Mouse (Mus musculus): ENCODE results near the gene Car10. TPM values are rescaled to one million over a fixed set of nuclear protein-coding genes. Genes with fewer than 3 reads are reported as not detected.

Gene Car10
- polyA plus RNA-seq, 1 experiment from 2014 or later, result 1.2 TPM

GRCm38 (mm10) chr11:93471573-93472179, 373.8 kb downstream of the Car10 start:
- 34% methylated on average over 10 of the region's 10 CpGs for WGBS
- Histone ChIP-seq H3K4me1 (no peaks in the 10 kb centered on the region), H3K9me3 (no peaks in the 10 kb centered on the region), H3K9ac (no peak overlapping the region), H3K36me3 (no peaks in the 10 kb centered on the region), H3K4me3 (no peak overlapping the region), H3K27ac (no peak overlapping the region), H3K27me3 (no peaks in the 10 kb centered on the region), H3K4me2 (replicated peaks) (no peak overlapping the region)
- ATAC-seq (ENCODE audit: insufficient number of reproducible peaks, insufficient read depth, low FRiP score, low TSS enrichment), result no peak

DNA sequence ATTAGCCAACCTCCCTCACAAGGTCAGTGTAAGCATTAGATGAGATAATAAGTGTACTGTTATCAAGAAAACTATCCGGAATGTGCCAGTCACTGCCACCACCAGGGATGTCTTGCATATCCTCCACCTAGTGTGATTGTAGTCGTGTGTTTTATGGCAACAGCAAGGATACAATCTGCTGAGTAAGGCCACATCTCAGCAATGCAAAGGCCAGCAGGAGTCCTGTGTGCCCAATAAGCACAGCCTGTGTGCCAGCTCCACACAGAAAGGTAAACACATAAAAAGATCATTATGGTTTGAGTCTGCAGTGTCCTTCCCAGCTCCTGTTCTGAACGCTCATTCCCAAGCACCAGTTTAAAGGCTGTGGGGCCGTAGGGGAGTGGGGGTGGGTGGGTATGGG, 386.8 kb downstream of the Car10 start:
- H3K4me3 ChIP-seq, result no peak overlapping the region
- H3K27me3 ChIP-seq, result no peaks in the 10 kb centered on the region
- ATAC-seq (ENCODE audit: insufficient number of reproducible peaks, insufficient read depth, low FRiP score, low TSS enrichment), result no peak
- H3K36me3 ChIP-seq, result no peaks in the 10 kb centered on the region
- no peak overlapping the region for H3K4me2 ChIP-seq (replicated peaks)
- no peak overlapping the region for H3K9ac ChIP-seq
- H3K4me1 ChIP-seq, result no peaks in the 10 kb centered on the region
- WGBS, result 85% methylated on average over 4 of the region's 4 CpGs
- no peaks in the 10 kb centered on the region for H3K9me3 ChIP-seq
- no peak overlapping the region for H3K27ac ChIP-seq

GRCm38 (mm10) chr11:93487021-93487420, 389.2 kb downstream of the Car10 start:
- no peaks in the 10 kb centered on the region for H3K27me3 ChIP-seq
- H3K9me3 ChIP-seq, result no peaks in the 10 kb centered on the region
- H3K9ac ChIP-seq, result no peak overlapping the region
- ATAC-seq (ENCODE audit: insufficient number of reproducible peaks, insufficient read depth, low FRiP score, low TSS enrichment), result no peak
- no peak overlapping the region for H3K27ac ChIP-seq
- H3K4me1 ChIP-seq, result no peaks in the 10 kb centered on the region
- no peaks in the 10 kb centered on the region for H3K36me3 ChIP-seq
- 88% methylated on average over 1 of the region's 1 CpGs for WGBS
- no peak overlapping the region for H3K4me2 ChIP-seq (replicated peaks)
- H3K4me3 ChIP-seq, result no peak overlapping the region

GRCm38 (mm10) chr11:93487913-93488604, 390.2 kb downstream of the Car10 start:
- ATAC-seq (ENCODE audit: insufficient number of reproducible peaks, insufficient read depth, low FRiP score, low TSS enrichment), result no peak

DNA sequence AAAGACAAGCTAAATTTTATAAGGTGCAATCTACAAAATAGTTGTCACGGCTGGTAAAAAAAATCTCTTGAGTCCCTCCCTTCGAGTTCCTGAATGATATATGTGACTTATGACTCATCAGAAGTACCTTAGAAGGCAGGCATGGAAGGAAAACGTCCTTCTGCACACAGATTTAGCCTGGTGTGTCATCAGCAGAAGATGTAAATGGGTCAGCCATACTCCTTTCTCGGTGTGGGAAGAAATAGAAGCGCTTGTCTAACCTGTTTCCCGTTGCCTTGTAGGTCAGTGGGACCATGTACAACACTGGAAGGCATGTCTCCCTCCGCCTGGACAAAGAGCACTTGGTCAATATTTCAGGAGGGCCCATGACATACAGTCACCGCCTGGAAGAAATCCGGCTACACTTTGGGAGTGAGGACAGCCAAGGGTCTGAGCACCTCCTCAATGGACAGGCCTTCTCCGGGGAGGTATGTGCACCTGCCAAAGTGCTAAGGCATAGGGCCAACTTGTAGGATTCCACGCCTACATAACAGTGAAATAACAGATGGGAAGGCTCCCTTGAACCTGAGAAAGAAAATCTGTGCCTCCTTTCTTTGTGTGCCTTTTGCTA, 392.5 kb downstream of the Car10 start:
- H3K4me3 ChIP-seq, result no peak overlapping the region
- WGBS, result 82% methylated on average over 11 of the region's 11 CpGs

More at GRCm38 (mm10) chr11:93487913-93488604, 390.2 kb downstream of the Car10 start:
- WGBS, result 73% methylated on average over 3 of the region's 3 CpGs
- Histone ChIP-seq H3K36me3 (no peaks in the 10 kb centered on the region), H3K4me2 (replicated peaks) (no peak overlapping the region), H3K4me1 (no peaks in the 10 kb centered on the region), H3K27ac (no peak overlapping the region), H3K4me3 (no peak overlapping the region), H3K9ac (no peak overlapping the region), H3K9me3 (no peaks in the 10 kb centered on the region), H3K27me3 (no peaks in the 10 kb centered on the region)

GRCm38 (mm10) chr11:93497896-93498295, 400.1 kb downstream of the Car10 start:
- Histone ChIP-seq H3K36me3 (no peaks in the 10 kb centered on the region), H3K9me3 (no peaks in the 10 kb centered on the region), H3K27me3 (no peaks in the 10 kb centered on the region), H3K27ac (no peak overlapping the region), H3K9ac (no peak overlapping the region), H3K4me1 (0 out of 2 replicates have a peak, but pooled peaks cover 4% of the 10 kb centered on the region), H3K4me3 (no peak overlapping the region), H3K4me2 (replicated peaks) (no peak overlapping the region)
- ATAC-seq (ENCODE audit: insufficient number of reproducible peaks, insufficient read depth, low FRiP score, low TSS enrichment), result no peak
- WGBS, result 81% methylated on average over 6 of the region's 6 CpGs

More for the DNA sequence above, 392.5 kb downstream of the Car10 start:
- no peak for ATAC-seq (ENCODE audit: insufficient number of reproducible peaks, insufficient read depth, low FRiP score, low TSS enrichment)
- Histone ChIP-seq H3K27me3 (no peaks in the 10 kb centered on the region), H3K36me3 (no peaks in the 10 kb centered on the region), H3K9ac (no peak overlapping the region), H3K4me2 (replicated peaks) (no peak overlapping the region), H3K27ac (no peak overlapping the region), H3K4me1 (no peaks in the 10 kb centered on the region), H3K9me3 (no peaks in the 10 kb centered on the region)

GRCm38 (mm10) chr11:93500442-93500841, 402.6 kb downstream of the Car10 start:
- WGBS, result 27% methylated on average over 4 of the region's 4 CpGs
- Histone ChIP-seq H3K4me1 (0 out of 2 replicates have a peak, but pooled peaks cover 4% of the 10 kb centered on the region), H3K27me3 (no peaks in the 10 kb centered on the region), H3K27ac (no peak overlapping the region), H3K9me3 (no peaks in the 10 kb centered on the region), H3K9ac (no peak overlapping the region), H3K4me2 (replicated peaks) (no peak overlapping the region), H3K4me3 (no peak overlapping the region), H3K36me3 (no peaks in the 10 kb centered on the region)
- no peak for ATAC-seq (ENCODE audit: insufficient number of reproducible peaks, insufficient read depth, low FRiP score, low TSS enrichment)

GRCm38 (mm10) chr11:93501671-93502070, 403.8 kb downstream of the Car10 start:
- Histone ChIP-seq H3K27me3 (no peaks in the 10 kb centered on the region), H3K9me3 (no peaks in the 10 kb centered on the region), H3K27ac (no peak overlapping the region), H3K4me2 (replicated peaks) (no peak overlapping the region), H3K4me1 (0 out of 2 replicates have a peak, but pooled peaks cover 4% of the 10 kb centered on the region), H3K4me3 (no peak overlapping the region), H3K9ac (no peak overlapping the region), H3K36me3 (no peaks in the 10 kb centered on the region)
- 73% methylated on average over 5 of the region's 5 CpGs for WGBS
- ATAC-seq (ENCODE audit: insufficient number of reproducible peaks, insufficient read depth, low FRiP score, low TSS enrichment), result no peak

DNA sequence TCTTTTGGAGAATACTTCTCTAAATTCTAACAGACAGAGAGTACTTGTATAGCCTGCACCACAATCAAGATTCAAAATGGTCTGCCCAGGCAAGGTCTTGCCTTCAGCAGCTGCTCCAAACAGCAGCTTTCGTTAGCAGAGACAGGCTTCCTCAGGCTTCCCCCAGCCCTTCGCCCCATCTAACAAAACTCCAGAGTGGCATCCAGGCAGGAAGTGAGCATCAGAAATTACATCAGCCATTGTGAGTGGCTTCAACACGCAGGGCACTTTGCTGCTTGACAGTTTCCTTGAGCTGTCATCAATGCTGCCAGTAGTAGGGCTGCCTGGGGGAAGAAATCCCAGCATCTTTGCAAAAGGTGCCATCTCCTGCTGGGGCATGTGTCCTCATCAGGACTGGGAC, 405.0 kb downstream of the Car10 start:
- no peak overlapping the region for H3K27ac ChIP-seq
- no peak for ATAC-seq (ENCODE audit: insufficient number of reproducible peaks, insufficient read depth, low FRiP score, low TSS enrichment)
- H3K9ac ChIP-seq, result no peak overlapping the region
- no peaks in the 10 kb centered on the region for H3K9me3 ChIP-seq
- no peak overlapping the region for H3K4me3 ChIP-seq
- H3K27me3 ChIP-seq, result no peaks in the 10 kb centered on the region
- 0 out of 2 replicates have a peak, but pooled peaks cover 4% of the 10 kb centered on the region for H3K4me1 ChIP-seq
- H3K4me2 ChIP-seq (replicated peaks), result no peak overlapping the region
- no peaks in the 10 kb centered on the region for H3K36me3 ChIP-seq
- 66% methylated on average over 3 of the region's 3 CpGs for WGBS

GRCm38 (mm10) chr11:93503469-93503868, 405.6 kb downstream of the Car10 start:
- Histone ChIP-seq H3K9ac (no peak overlapping the region), H3K9me3 (no peaks in the 10 kb centered on the region), H3K27me3 (no peaks in the 10 kb centered on the region), H3K4me1 (0 out of 2 replicates have a peak, but pooled peaks cover 4% of the 10 kb centered on the region), H3K27ac (no peak overlapping the region), H3K36me3 (no peaks in the 10 kb centered on the region), H3K4me3 (no peak overlapping the region), H3K4me2 (replicated peaks) (no peak overlapping the region)
- no peak for ATAC-seq (ENCODE audit: insufficient number of reproducible peaks, insufficient read depth, low FRiP score, low TSS enrichment)
- WGBS, result 23% methylated on average over 2 of the region's 2 CpGs

- H3K27me3 ChIP-seq, result no peaks in the 10 kb centered on the region
- ATAC-seq (ENCODE audit: insufficient number of reproducible peaks, insufficient read depth, low FRiP score, low TSS enrichment), result no peak
- H3K9ac ChIP-seq, result no peak overlapping the region
- no peak overlapping the region for H3K4me2 ChIP-seq (replicated peaks)
- no peak overlapping the region for H3K4me3 ChIP-seq
- H3K36me3 ChIP-seq, result no peaks in the 10 kb centered on the region
- H3K4me1 ChIP-seq, result no peaks in the 10 kb centered on the region
- 69% methylated on average over 11 of the region's 11 CpGs for WGBS
- no peaks in the 10 kb centered on the region for H3K9me3 ChIP-seq
- no peak overlapping the region for H3K27ac ChIP-seq
Observed at GRCm38 (mm10) chr11:93509527-93510235, 411.9 kb downstream of the Car10 start.
